Mouse (Mus musculus): Measurements from ENCODE around the gene Cox19.

DNA sequence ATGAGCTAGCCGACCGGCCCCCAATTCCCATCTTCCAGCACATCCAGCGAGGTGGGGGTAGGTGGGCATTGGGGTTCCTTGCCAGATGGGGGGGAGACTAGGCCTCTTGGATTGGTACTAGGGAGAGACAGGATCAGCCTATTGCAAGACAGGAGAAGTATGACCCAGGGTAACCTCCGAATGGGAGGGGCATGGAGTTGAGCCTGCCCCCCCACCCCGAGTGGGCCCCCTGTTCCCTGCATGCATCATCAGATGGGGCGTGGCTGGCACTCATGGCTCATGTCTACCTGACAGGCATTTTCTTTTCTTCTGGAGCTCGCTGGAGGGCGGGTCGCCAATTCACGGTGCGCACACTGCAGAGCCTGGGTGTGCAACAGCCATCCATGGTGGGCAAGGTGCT lies 2.7 kb upstream of the Cox19 start:
- TF ChIP-seq CTCF (IDR thresholded peaks at IDR 0.05) = no peak
- TF ChIP-seq EP300 (IDR thresholded peaks at IDR 0.05) = no peak
